Mouse (Mus musculus) neural tube, embryonic 11.5 days (tissue): Measurements from ENCODE around the gene Kdelc2. TPM values are rescaled to one million over a fixed set of nuclear protein-coding genes. Genes with fewer than 3 reads are reported as not detected.

Experiments
- ATAC-seq: fragments of 200-750 bp; cut with Nextera tagmentation; 2 replicates; pipeline ENCODE4 v1.8.0; 2017; ENCODE audit warnings: moderate number of reproducible peaks, mild to moderate bottlenecking, moderate TSS enrichment, moderate library complexity; ENCODE audit not compliant: insufficient read depth, low FRiP score, low TSS enrichment
- DNase-seq: peaks from one replicate; pipeline ENCODE4 v3.0.0-alpha.2; 2015; ENCODE audit warnings: low spot score
- H3K27ac ChIP-seq: fragments of 300-500 bp; sonication (generic); 2 replicates; pipeline ENCODE4 v1.5.1; 2014; ENCODE audit warnings: low read depth, mild to moderate bottlenecking, low read length
- H3K27me3 ChIP-seq: fragments of 300-500 bp; sonication (generic); 2 replicates; pipeline ENCODE4 v1.6.1; 2014; ENCODE audit warnings: mild to moderate bottlenecking, low read length, mixed read lengths; ENCODE audit not compliant: control insufficient read depth, insufficient read depth
- H3K36me3 ChIP-seq: fragments of 300-500 bp; sonication (generic); 2 replicates; pipeline ENCODE4 v1.6.1; 2014; ENCODE audit warnings: mild to moderate bottlenecking, low read length, moderate library complexity, mixed read lengths; ENCODE audit not compliant: control insufficient read depth, insufficient read depth
- H3K4me1 ChIP-seq: fragments of 300-500 bp; sonication (generic); 2 replicates; pipeline ENCODE4 v1.6.1; 2014; ENCODE audit warnings: low read length, mixed read lengths; ENCODE audit not compliant: control insufficient read depth, insufficient read depth
- H3K4me2 ChIP-seq: fragments of 300-500 bp; sonication (generic); 2 replicates; pipeline ENCODE4 v1.6.1; 2014; ENCODE audit warnings: low read depth, mild to moderate bottlenecking, moderate library complexity
- H3K4me3 ChIP-seq: fragments of 300-500 bp; sonication (generic); 2 replicates; pipeline ENCODE4 v1.5.1; 2014; ENCODE audit warnings: low read depth, low read length
- H3K9ac ChIP-seq: fragments of 300-500 bp; sonication (generic); 2 replicates; pipeline ENCODE4 v1.6.1; 2014; ENCODE audit warnings: mild to moderate bottlenecking, low read length
- H3K9me3 ChIP-seq: fragments of 300-500 bp; sonication (generic); 2 replicates; pipeline ENCODE4 v1.6.1; 2016; ENCODE audit warnings: low read length; ENCODE audit not compliant: control insufficient read depth
- WGBS: fragments of 180-500 bp; shearing (Covaris S2); extraction: QIAGEN DNeasy Blood & Tissue Kit; methylation state at CpG from one replicate; pipeline ENCODE4 v1.1.7; 2014; 5-methylcytosine and 5-hydroxymethylcytosine counted together
- polyA plus RNA-seq: library from polyadenylated mRNA; unstranded; fragments of >200 nt; fragmentation: Nextera tagmentation; extraction: Ambion mirVana; gene quantifications from 2 replicates; pipeline ENCODE4 v1.2.1, GENCODE M21; 2014

The Kdelc2 gene
- polyA plus RNA-seq, 1 experiment from 2014 or later: 7.8 TPM

- Histone ChIP-seq H3K9ac (no peak overlapping the region), H3K27ac (no peak overlapping the region), H3K4me2 (no peak overlapping the region), H3K27me3 (no peaks in the 10 kb centered on the region), H3K9me3 (no peaks in the 10 kb centered on the region), H3K4me1 (no peaks in the 10 kb centered on the region), H3K4me3 (no peak overlapping the region), H3K36me3 (no peaks in the 10 kb centered on the region)
- DNase-seq: no peak
- WGBS: 67% methylated on average over 6 of the region's 6 CpGs
- ATAC-seq: no peak
Observed at GRCm38 (mm10) chr9:53346402-53346801, 37.4 kb upstream of the Kdelc2 start.

GRCm38 (mm10) chr9:53349211-53349610 lies 34.6 kb upstream of the Kdelc2 start:
- WGBS: 68% methylated on average over 1 of the region's 1 CpGs
- no peak overlapping the region for H3K27ac ChIP-seq
- ATAC-seq (no peak), DNase-seq (no peak)
- no peak overlapping the region for H3K4me3 ChIP-seq
- no peaks in the 10 kb centered on the region for H3K27me3 ChIP-seq
- H3K9me3 ChIP-seq: no peaks in the 10 kb centered on the region
- no peak overlapping the region for H3K9ac ChIP-seq
- no peaks in the 10 kb centered on the region for H3K4me1 ChIP-seq
- no peak overlapping the region for H3K4me2 ChIP-seq
- H3K36me3 ChIP-seq: no peaks in the 10 kb centered on the region

DNA sequence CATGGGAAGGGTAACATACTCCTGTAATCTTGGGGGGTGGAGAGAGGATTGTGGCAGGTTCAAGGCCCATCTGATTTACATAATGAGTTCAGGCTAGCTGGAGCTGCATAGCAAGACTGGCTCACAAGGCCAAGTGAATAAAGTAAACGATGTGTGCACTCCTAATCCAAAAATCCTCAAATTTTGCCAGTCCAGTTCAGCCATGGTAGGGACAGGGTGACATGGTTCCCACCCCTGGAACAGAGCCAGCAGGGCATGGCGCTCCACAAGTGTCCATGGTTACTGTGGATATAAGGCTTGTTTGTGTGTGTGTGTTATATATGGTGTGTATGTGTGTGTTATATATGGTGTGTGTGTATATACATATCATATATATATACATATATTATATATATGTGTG lies 33.5 kb upstream of the Kdelc2 start:
- no peak for ATAC-seq
- DNase-seq: no peak
- H3K4me3 ChIP-seq: no peak overlapping the region
- no peaks in the 10 kb centered on the region for H3K27me3 ChIP-seq
- WGBS: 81% methylated on average over 2 of the region's 2 CpGs
- no peaks in the 10 kb centered on the region for H3K36me3 ChIP-seq
- no peaks in the 10 kb centered on the region for H3K9me3 ChIP-seq
- no peak overlapping the region for H3K4me2 ChIP-seq
- H3K4me1 ChIP-seq: no peaks in the 10 kb centered on the region
- no peak overlapping the region for H3K27ac ChIP-seq
- no peak overlapping the region for H3K9ac ChIP-seq

GRCm38 (mm10) chr9:53351899-53352298 lies 31.9 kb upstream of the Kdelc2 start:
- H3K4me3 ChIP-seq: no peak overlapping the region
- ATAC-seq: no peak
- no peak overlapping the region for H3K9ac ChIP-seq
- no peak overlapping the region for H3K4me2 ChIP-seq
- no peaks in the 10 kb centered on the region for H3K9me3 ChIP-seq
- no peaks in the 10 kb centered on the region for H3K36me3 ChIP-seq
- WGBS: 94% methylated on average over 6 of the region's 6 CpGs
- no peak overlapping the region for H3K27ac ChIP-seq
- no peak for DNase-seq
- H3K4me1 ChIP-seq: no peaks in the 10 kb centered on the region
- no peaks in the 10 kb centered on the region for H3K27me3 ChIP-seq

- no peaks in the 10 kb centered on the region for H3K9me3 ChIP-seq
- H3K4me3 ChIP-seq: no peak overlapping the region
- WGBS: 91% methylated on average over 5 of the region's 5 CpGs
- H3K27ac ChIP-seq: no peak overlapping the region
- H3K4me1 ChIP-seq: no peaks in the 10 kb centered on the region
- H3K4me2 ChIP-seq: no peak overlapping the region
- no peaks in the 10 kb centered on the region for H3K36me3 ChIP-seq
- DNase-seq: no peak
- ATAC-seq: no peak
- H3K27me3 ChIP-seq: no peaks in the 10 kb centered on the region
- H3K9ac ChIP-seq: no peak overlapping the region
Observed at GRCm38 (mm10) chr9:53353161-53353560, 30.7 kb upstream of the Kdelc2 start.

DNA sequence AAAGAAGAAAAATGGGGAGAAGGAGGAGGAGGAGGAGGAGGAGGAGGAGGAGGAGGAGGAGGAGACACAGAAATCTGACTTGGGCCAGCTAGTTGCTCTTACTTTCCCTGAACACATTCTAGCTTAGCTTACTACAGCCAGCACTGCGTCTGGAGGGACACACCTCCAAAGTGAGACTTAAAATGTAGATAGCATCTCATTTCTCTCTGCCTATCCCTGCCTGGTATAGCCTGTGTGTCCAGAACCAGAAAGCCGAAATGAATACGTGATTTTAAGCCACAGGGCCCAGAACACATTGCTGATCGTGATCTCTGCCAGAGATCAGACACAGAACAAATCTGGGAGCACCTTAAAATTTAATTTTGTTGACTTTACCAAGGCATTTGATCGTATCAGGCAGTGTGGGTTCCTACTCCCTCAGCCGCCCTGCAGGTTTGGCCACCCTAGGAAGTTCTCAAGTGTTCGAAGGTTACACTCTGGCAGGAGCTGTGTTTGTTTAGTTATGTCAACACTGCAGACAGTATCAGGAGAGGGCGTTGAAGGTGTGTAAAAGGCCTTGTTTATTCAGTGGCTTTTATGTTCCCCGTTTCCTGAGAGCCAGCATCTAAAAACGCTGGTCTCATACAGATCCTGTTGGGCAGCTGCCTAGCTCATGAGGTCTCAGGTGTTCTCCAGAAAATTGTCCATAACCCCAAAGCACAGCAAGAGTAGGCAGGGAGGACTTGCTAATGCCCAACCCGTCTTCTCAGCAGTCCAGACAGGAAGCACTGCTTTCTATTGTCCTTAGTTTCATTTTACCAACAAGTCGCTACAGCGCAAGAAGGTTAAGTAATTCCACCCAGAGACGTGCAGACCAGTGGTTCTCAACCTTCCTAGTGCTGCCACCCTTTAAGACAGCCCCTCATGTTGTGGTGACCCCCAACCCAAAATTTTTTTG lies 27.3 kb upstream of the Kdelc2 start:
- no peak for DNase-seq
- no peak for ATAC-seq

DNA sequence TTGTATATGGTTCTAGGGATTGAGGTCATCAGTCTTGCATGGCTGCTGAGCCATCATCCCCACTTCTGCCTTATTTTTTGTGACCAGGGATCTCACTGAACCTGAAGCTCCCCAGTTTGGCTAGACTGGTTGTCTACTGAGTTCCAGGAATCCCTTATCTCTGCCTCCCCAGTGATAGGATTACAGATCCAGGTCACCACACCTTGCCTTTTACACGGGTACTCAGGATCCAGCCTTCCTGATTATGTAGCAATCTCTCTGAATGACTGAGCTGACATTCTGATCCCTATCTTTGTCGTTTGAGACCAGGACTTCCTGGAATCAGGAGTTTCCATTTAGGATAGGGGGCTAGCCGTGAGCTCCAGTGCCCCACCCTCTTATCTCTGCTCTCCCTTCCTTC lies 12.5 kb upstream of the Kdelc2 start:
- H3K4me3 ChIP-seq: no peak overlapping the region
- no peak overlapping the region for H3K9ac ChIP-seq
- H3K9me3 ChIP-seq: no peaks in the 10 kb centered on the region
- WGBS: 76% methylated on average over 3 of the region's 3 CpGs
- no peak overlapping the region for H3K4me2 ChIP-seq
- ATAC-seq (no peak), DNase-seq (no peak)
- H3K36me3 ChIP-seq: no peaks in the 10 kb centered on the region
- H3K27me3 ChIP-seq: no peaks in the 10 kb centered on the region
- H3K27ac ChIP-seq: no peak overlapping the region
- no peaks in the 10 kb centered on the region for H3K4me1 ChIP-seq

More for the DNA sequence above, 27.3 kb upstream of the Kdelc2 start:
- no peak overlapping the region for H3K4me3 ChIP-seq
- no peaks in the 10 kb centered on the region for H3K36me3 ChIP-seq
- no peak overlapping the region for H3K9ac ChIP-seq
- WGBS: 56% methylated on average over 14 of the region's 14 CpGs
- no peaks in the 10 kb centered on the region for H3K9me3 ChIP-seq
- no peaks in the 10 kb centered on the region for H3K27me3 ChIP-seq
- H3K4me1 ChIP-seq: no peaks in the 10 kb centered on the region
- H3K4me2 ChIP-seq: no peak overlapping the region
- H3K27ac ChIP-seq: no peak overlapping the region

DNA sequence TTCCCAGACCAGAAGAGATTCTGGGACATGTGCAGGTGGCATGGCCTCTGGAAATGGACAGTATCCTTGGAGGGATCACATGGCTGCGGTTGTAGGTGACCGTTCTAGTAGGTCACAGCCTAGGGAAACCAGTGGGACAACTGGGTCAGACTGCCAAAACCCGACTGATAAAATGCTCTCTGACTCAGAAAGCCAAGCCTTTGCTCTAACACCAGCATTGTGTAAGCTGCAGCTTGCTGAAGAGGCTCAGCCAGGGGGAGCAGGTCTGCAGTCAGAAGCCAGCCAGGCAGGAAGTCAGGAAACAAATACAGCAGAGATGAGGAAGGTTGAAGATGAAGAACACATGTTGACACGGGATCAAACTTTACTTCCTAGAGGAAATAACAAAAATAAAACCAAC lies 7.9 kb upstream of the Kdelc2 start:
- ATAC-seq (no peak), DNase-seq (no peak)
- Histone ChIP-seq H3K9me3 (no peaks in the 10 kb centered on the region), H3K4me1 (no peaks in the 10 kb centered on the region), H3K27ac (no peak overlapping the region), H3K36me3 (no peaks in the 10 kb centered on the region), H3K4me3 (no peak overlapping the region), H3K9ac (no peak overlapping the region), H3K27me3 (no peaks in the 10 kb centered on the region), H3K4me2 (no peak overlapping the region)
- 80% methylated on average over 4 of the region's 4 CpGs for WGBS

- no peaks in the 10 kb centered on the region for H3K36me3 ChIP-seq
- no peak overlapping the region for H3K4me3 ChIP-seq
- no peak overlapping the region for H3K9ac ChIP-seq
- DNase-seq (no peak), ATAC-seq (no peak)
- H3K4me1 ChIP-seq: no peaks in the 10 kb centered on the region
- no peaks in the 10 kb centered on the region for H3K27me3 ChIP-seq
- no peaks in the 10 kb centered on the region for H3K9me3 ChIP-seq
- H3K27ac ChIP-seq: no peak overlapping the region
- no peak overlapping the region for H3K4me2 ChIP-seq
- 83% methylated on average over 13 of the region's 13 CpGs for WGBS
Observed at GRCm38 (mm10) chr9:53376820-53377219, 7.0 kb upstream of the Kdelc2 start.
